Mouse (Mus musculus): ENCODE results near the gene Ano2. TPM values are rescaled to one million over a fixed set of nuclear protein-coding genes. Genes with fewer than 3 reads are reported as not detected.

Gene Ano2
- total RNA-seq, 2 experiments from 2014 or later: not detected

DNA sequence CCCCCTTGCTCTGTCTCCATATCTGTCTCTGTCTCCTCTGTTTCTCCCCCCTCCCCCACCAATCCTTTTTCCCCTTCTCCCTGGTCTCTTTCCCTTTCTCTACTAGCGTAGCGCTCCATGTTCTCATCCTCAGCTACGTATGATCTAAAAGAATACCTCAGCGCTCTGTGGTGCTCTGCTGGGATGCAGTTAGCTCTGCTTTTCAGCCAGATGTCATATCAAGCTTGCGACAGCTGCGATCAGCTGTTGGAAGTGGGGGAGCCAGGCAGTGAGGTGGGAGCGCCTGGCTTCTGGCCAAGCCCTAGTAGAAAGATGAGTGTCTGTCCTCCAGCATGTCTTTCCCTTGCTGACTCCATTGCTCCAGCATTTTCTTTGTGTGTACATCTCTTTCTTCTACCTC, 344.5 kb downstream of the Ano2 start:
- DNase-seq: peak; percentile 74 to 76
- intact Hi-C loops (cut with DNase I): no loop called here

DNA sequence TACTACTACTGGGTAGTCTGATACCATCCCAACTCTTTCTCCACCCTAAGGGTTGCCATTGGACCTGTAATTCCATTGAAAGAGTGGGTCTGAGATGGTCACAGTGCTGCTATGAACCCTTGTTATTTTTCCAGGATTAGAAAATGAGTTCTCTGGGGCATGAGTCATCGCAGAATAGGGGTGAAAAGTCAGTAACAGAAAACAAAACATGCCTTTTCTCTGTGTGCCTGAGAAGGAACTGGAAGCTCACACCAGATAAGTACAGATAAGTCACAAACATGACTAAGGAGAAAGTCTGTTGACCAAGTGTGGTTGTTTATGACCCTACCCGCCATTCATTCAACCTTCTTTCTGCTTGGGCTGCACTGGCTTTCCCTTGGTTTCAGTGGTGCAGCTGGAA, 345.4 kb downstream of the Ano2 start:
- no peak for DNase-seq
- intact Hi-C loops (cut with DNase I): no loop called here

DNA sequence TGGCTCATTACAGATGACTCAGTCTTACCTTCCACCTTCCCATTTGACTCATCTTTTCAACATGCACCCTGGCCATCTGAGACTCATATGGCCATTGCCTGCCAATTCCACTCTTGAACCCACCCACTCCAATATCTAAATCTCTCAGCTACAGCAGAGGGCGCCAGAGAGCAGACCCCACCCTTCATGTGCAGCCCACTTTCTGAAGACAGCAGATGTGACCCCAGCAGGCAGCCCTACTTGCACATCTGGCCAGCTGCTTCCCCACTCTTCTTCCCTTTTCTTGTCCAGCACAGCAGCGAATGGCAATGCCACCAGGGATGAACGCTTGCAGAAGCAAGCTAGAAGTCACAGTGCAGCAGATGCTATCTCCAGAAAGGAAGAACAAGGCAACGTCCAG, 355.7 kb downstream of the Ano2 start:
- DNase-seq: peak; percentile 20 to 32
- intact Hi-C loops (cut with DNase I): loop anchor here (5.0 kb wide), 1 partner anchor 96 kb away; no protein-coding TSS in a partner anchor

GRCm38 (mm10) chr6:126048206-126048605, 358.0 kb downstream of the Ano2 start:
- DNase-seq: no peak
- intact Hi-C loops (cut with DNase I): loop anchor here (5.0 kb wide), 1 partner anchor 94 kb away; no protein-coding TSS in a partner anchor

GRCm38 (mm10) chr6:126053136-126053535, 362.9 kb downstream of the Ano2 start:
- intact Hi-C loops (cut with DNase I): no loop called here
- no peak for DNase-seq

DNA sequence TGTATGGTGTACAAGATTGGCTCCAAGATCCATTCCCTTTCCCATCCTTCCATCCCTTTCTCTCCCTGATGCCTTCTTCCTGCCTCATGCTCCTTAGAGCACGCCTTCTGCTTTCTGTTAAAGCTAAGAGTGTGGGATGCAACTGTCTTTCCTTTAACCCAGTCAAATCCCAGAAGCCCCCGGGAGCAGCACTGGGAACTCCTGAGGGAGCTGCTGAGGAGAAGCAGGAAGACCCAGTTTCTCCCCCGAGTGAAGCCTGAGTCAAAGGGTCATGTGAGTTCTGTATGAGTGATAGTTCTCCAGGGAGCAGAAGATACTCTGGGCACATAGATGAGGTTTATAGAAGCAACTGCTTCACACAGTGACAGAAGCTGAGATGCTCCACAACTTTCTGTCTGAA, 367.5 kb downstream of the Ano2 start:
- intact Hi-C loops (cut with DNase I): no loop called here
- peak; percentile 5 to 17 for DNase-seq

DNA sequence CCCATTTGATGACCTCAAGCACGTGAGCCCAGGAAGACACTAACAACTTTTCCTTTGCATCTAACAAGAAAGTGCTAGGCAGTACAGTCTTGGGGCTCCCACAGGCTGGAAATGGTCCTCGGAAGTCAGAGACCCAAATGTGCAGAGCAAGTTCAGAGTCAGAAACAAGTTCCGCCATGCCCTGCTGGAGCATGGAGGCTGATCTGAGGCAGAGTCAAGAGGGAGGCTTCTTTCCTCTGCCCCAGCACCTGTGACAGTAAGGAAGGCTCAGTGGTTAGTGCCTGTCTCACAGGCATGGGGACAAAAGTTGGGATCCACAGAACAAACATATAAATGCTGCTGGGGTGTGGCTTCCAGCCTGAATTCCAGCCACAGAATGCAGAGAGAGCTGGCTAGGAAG, 390.3 kb downstream of the Ano2 start:
- intact Hi-C loops (cut with DNase I): no loop called here

DNA sequence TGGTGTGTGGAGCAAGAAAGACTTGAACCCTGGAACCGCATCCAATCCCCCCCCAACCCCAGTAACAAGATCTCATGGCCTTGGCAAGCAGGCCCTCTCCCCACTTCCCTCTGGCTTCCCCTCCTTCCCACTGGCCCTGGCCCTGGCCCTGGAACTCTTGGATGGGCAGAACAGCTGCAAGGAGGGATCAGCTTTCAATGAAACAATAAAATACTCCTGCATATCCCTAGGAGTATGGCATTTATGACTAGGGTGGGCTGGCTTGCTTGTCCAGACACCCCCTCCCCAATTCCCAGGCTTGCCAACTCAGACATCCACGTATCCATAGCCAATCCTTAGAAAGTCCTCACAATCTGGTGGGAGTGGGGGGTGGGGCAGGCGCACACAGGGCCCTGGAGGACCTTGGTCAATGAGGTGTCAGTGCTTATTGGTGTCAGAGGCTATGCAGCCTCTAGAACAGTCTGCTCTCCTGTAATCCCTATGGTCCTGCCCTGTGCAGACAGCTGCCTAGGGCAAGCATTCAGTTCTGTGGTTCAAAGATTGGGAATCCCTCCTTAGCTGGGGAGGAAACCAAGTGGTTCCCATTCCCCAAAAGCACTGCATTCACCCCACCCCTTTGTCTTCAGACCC, 396.2 kb downstream of the Ano2 start:
- intact Hi-C loops (cut with DNase I): no loop called here
- DNase-seq: no peak

More for the DNA sequence above, 390.3 kb downstream of the Ano2 start:
- no peak for DNase-seq

- intact Hi-C loops (cut with DNase I): no loop called here
- DNase-seq: no peak
These were observed 398.5 kb downstream of the Ano2 start for GRCm38 (mm10) chr6:126088489-126089265.

Other genes with a start within 250 kb of the Ano2 start
- 10 to 100 TPM; 63.4 to 69.8 TPM for gene Cd9, start 195.6 kb upstream of the Ano2 start, total RNA-seq (2021)
- gene Vwf, start 143.6 kb upstream of the Ano2 start, total RNA-seq (2021): 100 to 1,000 TPM in 1 of 2 experiments, 10 to 100 TPM in 1; 88.1 to 110 TPM